Mouse (Mus musculus) intestine, embryonic 14.5 days (tissue): Measurements from ENCODE around the gene Degs2. TPM values are rescaled to one million over a fixed set of nuclear protein-coding genes. Genes with fewer than 3 reads are reported as not detected.

Experiments used
- ATAC-seq: fragments of 200-750 bp; cut with Nextera tagmentation; replicated peaks from 2 replicates; pipeline ENCODE4 v1.8.0; 2017; ENCODE audit warnings: low read depth, moderate number of reproducible peaks, moderate TSS enrichment, moderate library complexity; ENCODE audit not compliant: low FRiP score, low TSS enrichment
- DNase-seq: peaks from one replicate; pipeline ENCODE4 v3.0.0-alpha.2; 2018; ENCODE audit warnings: low spot score
- H3K27ac ChIP-seq: fragments of 300-500 bp; sonication (generic); 2 replicates; pipeline ENCODE4 v1.5.1; 2014; ENCODE audit warnings: low read depth, mild to moderate bottlenecking, control low read depth
- H3K27me3 ChIP-seq: fragments of 300-500 bp; sonication (generic); replicated peaks from 2 replicates; pipeline ENCODE4 v1.6.1; 2014; ENCODE audit warnings: low read length, control low read depth; ENCODE audit not compliant: control insufficient read depth, insufficient read depth
- H3K36me3 ChIP-seq: fragments of 300-500 bp; sonication (generic); 2 replicates; pipeline ENCODE4 v1.6.1; 2014; ENCODE audit warnings: low read length, control low read depth; ENCODE audit not compliant: control insufficient read depth, insufficient read depth
- H3K4me1 ChIP-seq: fragments of 300-500 bp; sonication (generic); replicated peaks from 2 replicates; pipeline ENCODE4 v1.6.1; 2014; ENCODE audit warnings: low read length, control low read depth, mixed read lengths; ENCODE audit not compliant: control insufficient read depth, insufficient read depth
- H3K4me2 ChIP-seq: fragments of 300-500 bp; sonication (generic); 2 replicates; pipeline ENCODE4 v1.6.1; 2014; ENCODE audit warnings: low read length
- H3K4me3 ChIP-seq: fragments of 300-500 bp; sonication (generic); 2 replicates; pipeline ENCODE4 v1.5.1; 2014; ENCODE audit warnings: low read depth, low read length, control low read depth, mixed read lengths
- H3K9ac ChIP-seq: fragments of 300-500 bp; sonication (generic); 2 replicates; pipeline ENCODE4 v1.6.1; 2014; ENCODE audit warnings: mild to moderate bottlenecking, low read length
- H3K9me3 ChIP-seq: fragments of 300-500 bp; sonication (generic); 2 replicates; pipeline ENCODE4 v1.6.1; 2016; ENCODE audit warnings: low read length, control low read depth; ENCODE audit not compliant: control insufficient read depth
- WGBS: fragments of 180-500 bp; shearing (Covaris S2); extraction: QIAGEN DNeasy Blood & Tissue Kit; methylation state at CpG from one replicate; pipeline ENCODE4 v1.1.7; 2014; 5-methylcytosine and 5-hydroxymethylcytosine counted together
- polyA plus RNA-seq: library from polyadenylated mRNA; unstranded; fragments of >200 nt; fragmentation: Nextera tagmentation; extraction: Ambion mirVana; gene quantifications from 2 replicates; pipeline ENCODE4 v1.2.1, GENCODE M21; 2014

The Degs2 gene
- polyA plus RNA-seq, 1 experiment from 2014 or later = 51.6 TPM

- Histone ChIP-seq H3K36me3 (0 out of 2 replicates have a peak, but pooled peaks cover 4% of the 10 kb centered on the region), H3K4me3 (no peak overlapping the region), H3K9me3 (no peaks in the 10 kb centered on the region), H3K4me2 (no peak overlapping the region), H3K4me1 (no peaks in the 10 kb centered on the region), H3K27ac (no peak overlapping the region), H3K9ac (no peak overlapping the region), H3K27me3 (no peaks in the 10 kb centered on the region)
- 81% methylated on average over 1 of the region's 1 CpGs for WGBS
- ATAC-seq (no peak), DNase-seq (no peak)
These were observed 7.9 kb downstream of the Degs2 start for GRCm38 (mm10) chr12:108694223-108694622.

- WGBS = 59% methylated on average over 2 of the region's 2 CpGs
- Histone ChIP-seq H3K9ac (no peak overlapping the region), H3K27me3 (no peaks in the 10 kb centered on the region), H3K36me3 (0 out of 2 replicates have a peak, but pooled peaks cover 8% of the 10 kb centered on the region), H3K4me1 (no peaks in the 10 kb centered on the region), H3K4me3 (no peak overlapping the region), H3K9me3 (no peaks in the 10 kb centered on the region), H3K4me2 (no peak overlapping the region), H3K27ac (no peak overlapping the region)
- DNase-seq (no peak), ATAC-seq (no peak)
These were observed 8.5 kb downstream of the Degs2 start for GRCm38 (mm10) chr12:108693592-108693991.

GRCm38 (mm10) chr12:108690529-108690928 is 11.6 kb downstream of the Degs2 start:
- Histone ChIP-seq H3K4me1 (no peaks in the 10 kb centered on the region), H3K27me3 (no peaks in the 10 kb centered on the region), H3K27ac (peak overlapping the region; percentile 30; the same call in 1 of the 2 replicates), H3K9me3 (no peaks in the 10 kb centered on the region), H3K36me3 (peaks cover 25% of the 10 kb centered on the region), H3K9ac (no peak overlapping the region), H3K4me2 (no peak overlapping the region), H3K4me3 (no peak overlapping the region)
- WGBS = 58% methylated on average over 9 of the region's 9 CpGs
- peak; percentile 18 for ATAC-seq
- DNase-seq = no peak

- H3K9me3 ChIP-seq = no peaks in the 10 kb centered on the region
- H3K4me2 ChIP-seq = no peak overlapping the region
- H3K4me1 ChIP-seq = no peaks in the 10 kb centered on the region
- ATAC-seq (peak; percentile 81), DNase-seq (no peak)
- no peak overlapping the region for H3K9ac ChIP-seq
- 79% methylated on average over 9 of the region's 9 CpGs for WGBS
- no peaks in the 10 kb centered on the region for H3K27me3 ChIP-seq
- no peak overlapping the region for H3K4me3 ChIP-seq
- peak overlapping the region; percentile 47; the same call in 1 of the 2 replicates for H3K27ac ChIP-seq
- H3K36me3 ChIP-seq = peaks cover 35% of the 10 kb centered on the region
These were observed 12.9 kb downstream of the Degs2 start for GRCm38 (mm10) chr12:108689167-108689566.

- 69% methylated on average over 6 of the region's 6 CpGs for WGBS
- DNase-seq = no peak
- H3K36me3 ChIP-seq = peaks cover 58% of the 10 kb centered on the region
These were observed 15.2 kb downstream of the Degs2 start for GRCm38 (mm10) chr12:108686926-108687325.

GRCm38 (mm10) chr12:108686463-108686862 is 15.7 kb downstream of the Degs2 start:
- Histone ChIP-seq H3K4me2 (no peak overlapping the region), H3K27me3 (no peaks in the 10 kb centered on the region), H3K4me1 (no peaks in the 10 kb centered on the region), H3K9ac (no peak overlapping the region), H3K36me3 (peaks cover 62% of the 10 kb centered on the region), H3K4me3 (no peak overlapping the region), H3K27ac (no peak overlapping the region), H3K9me3 (no peaks in the 10 kb centered on the region)
- ATAC-seq (no peak), DNase-seq (no peak)
- 76% methylated on average over 6 of the region's 6 CpGs for WGBS

More at GRCm38 (mm10) chr12:108686926-108687325, 15.2 kb downstream of the Degs2 start:
- Histone ChIP-seq H3K4me2 (no peak overlapping the region), H3K27me3 (no peaks in the 10 kb centered on the region), H3K9ac (no peak overlapping the region), H3K9me3 (no peaks in the 10 kb centered on the region), H3K4me1 (no peaks in the 10 kb centered on the region), H3K27ac (no peak overlapping the region), H3K4me3 (no peak overlapping the region)
- 0 out of 2 replicates have a peak, but pooled peaks have one; percentile 11 for ATAC-seq

- Histone ChIP-seq H3K4me3 (no peak overlapping the region), H3K27me3 (no peaks in the 10 kb centered on the region), H3K9me3 (no peaks in the 10 kb centered on the region), H3K27ac (no peak overlapping the region), H3K36me3 (peaks cover 87% of the 10 kb centered on the region), H3K9ac (no peak overlapping the region), H3K4me1 (no peaks in the 10 kb centered on the region), H3K4me2 (no peak overlapping the region)
- DNase-seq = no peak
- no peak for ATAC-seq
- WGBS = 92% methylated on average over 13 of the region's 13 CpGs
These were observed 19.7 kb downstream of the Degs2 start for GRCm38 (mm10) chr12:108682240-108683023.

- Histone ChIP-seq H3K27me3 (no peaks in the 10 kb centered on the region), H3K9me3 (no peaks in the 10 kb centered on the region), H3K4me2 (no peak overlapping the region), H3K4me3 (no peak overlapping the region), H3K9ac (no peak overlapping the region), H3K4me1 (no peaks in the 10 kb centered on the region), H3K36me3 (peaks cover 92% of the 10 kb centered on the region), H3K27ac (no peak overlapping the region)
- ATAC-seq = no peak
- DNase-seq = no peak
- WGBS = 95% methylated on average over 8 of the region's 8 CpGs
These were observed 21.3 kb downstream of the Degs2 start for GRCm38 (mm10) chr12:108680861-108681260.

GRCm38 (mm10) chr12:108678366-108678765 is 23.7 kb downstream of the Degs2 start:
- Histone ChIP-seq H3K36me3 (peaks cover 88% of the 10 kb centered on the region), H3K27ac (no peak overlapping the region)

More at GRCm38 (mm10) chr12:108678366-108678765, 23.7 kb downstream of the Degs2 start:
- Histone ChIP-seq H3K4me3 (no peak overlapping the region), H3K4me2 (no peak overlapping the region), H3K9ac (no peak overlapping the region), H3K4me1 (no peaks in the 10 kb centered on the region), H3K9me3 (no peaks in the 10 kb centered on the region), H3K27me3 (no peaks in the 10 kb centered on the region)
- no peak for DNase-seq
- no peak for ATAC-seq
- WGBS = 85% methylated on average over 4 of the region's 4 CpGs
